Mouse (Mus musculus): ENCODE measurements around the gene Hepacam. TPM values are rescaled to one million over a fixed set of nuclear protein-coding genes. Genes with fewer than 3 reads are reported as not detected.

Gene Hepacam
- total and polyA plus RNA-seq, 3 experiments, result 0.01 to 0.04 TPM; not detected in 1

DNA sequence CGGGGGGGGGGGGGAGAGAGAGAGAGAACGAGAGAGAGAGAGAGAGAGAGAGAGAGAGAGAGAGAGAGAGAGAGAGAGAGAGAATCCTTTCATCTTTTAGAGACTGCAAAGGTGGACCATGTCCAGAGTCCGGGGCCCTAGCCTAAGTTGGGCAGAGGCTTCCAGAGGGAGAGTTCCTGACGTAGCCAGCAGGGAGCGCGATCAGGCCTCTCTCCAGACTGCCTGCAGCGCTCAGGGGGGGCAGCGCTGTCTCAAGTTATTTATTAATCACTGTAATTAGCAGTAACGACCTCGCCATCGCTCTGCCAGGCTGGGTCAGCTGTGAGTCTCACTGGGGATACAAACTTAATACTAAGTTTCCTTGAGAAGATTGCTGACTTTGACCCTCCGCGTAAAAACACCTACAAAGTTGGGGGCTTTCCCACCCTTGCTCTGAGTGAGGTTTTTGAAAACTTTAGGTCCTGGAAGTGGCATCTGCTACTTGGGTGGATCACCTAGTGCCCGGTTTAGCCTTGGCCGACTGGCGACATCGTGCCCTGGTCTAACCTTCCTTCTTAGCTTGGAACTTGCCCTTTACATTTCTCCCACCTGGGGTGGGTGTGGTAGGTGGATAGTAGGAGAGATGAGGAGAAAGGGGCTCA lies 65.0 kb downstream of the Hepacam start:
- Histone ChIP-seq H3K4me3 (ENCODE audit: control insufficient read depth in 1 of 2, insufficient read depth in 1 of 2, low read depth in 2 of 2, low read length in 2 of 2) (no peak overlapping the region), H3K27me3 (ENCODE audit: control insufficient read depth in 1 of 2, insufficient read depth in 2 of 2, low read length in 2 of 2) (peaks cover 0 to 2% of the 10 kb centered on the region in 2 experiments; a peak in 2 of 4 replicates), H3K79me2 (ENCODE audit: control insufficient read depth, insufficient read depth, low read length, poor library complexity) (no peaks in the 10 kb centered on the region), H3K27ac (ENCODE audit: control insufficient read depth, low read depth, low read length) (no peak overlapping the region), H3K4me1 (ENCODE audit: control insufficient read depth in 1 of 2, insufficient read depth in 2 of 2, low read length in 2 of 2) (no peaks in the 10 kb centered on the region), H3K36me3 (ENCODE audit: control insufficient read depth in 1 of 2, insufficient read depth in 2 of 2, low read length in 2 of 2) (no peaks in the 10 kb centered on the region), H3K9ac (ENCODE audit: control insufficient read depth, low read depth, low read length, poor library complexity, severe bottlenecking) (no peak overlapping the region), H3K9me3 (replicated peaks; ENCODE audit: insufficient read depth, low read length) (no peaks in the 10 kb centered on the region)
- DNase-seq (ENCODE audit: low read depth, low spot score), result no peak
- TF ChIP-seq GATA1 (IDR thresholded peaks at IDR 0.05; ENCODE audit: low read depth, low read length), result no peak
- TF ChIP-seq RAD21 (IDR thresholded peaks at IDR 0.05; ENCODE audit: low read depth, low read length), result no peak
- no peak for TF ChIP-seq ELF1 (IDR thresholded peaks at IDR 0.05; ENCODE audit: low read depth, low read length)
- TF ChIP-seq SMC3 (IDR thresholded peaks at IDR 0.05; ENCODE audit: low read depth, low read length), result no peak
- TF ChIP-seq CHD2 (IDR thresholded peaks at IDR 0.05; ENCODE audit: low read length), result no peak
- TF ChIP-seq TAL1 (IDR thresholded peaks at IDR 0.05; ENCODE audit: low read length), result no peak
- no peak for TF ChIP-seq CTCF (IDR thresholded peaks at IDR 0.05 in 2 of 3, conservative IDR thresholded peaks at IDR 0.05 in 1 of 3; ENCODE audit: control insufficient read depth in 1 of 3, insufficient read depth in 1 of 3, low read depth in 2 of 3, low read length in 3 of 3, poor library complexity in 1 of 3, severe bottlenecking in 1 of 3)
- no peak for TF ChIP-seq JUND (IDR thresholded peaks at IDR 0.05; ENCODE audit: low read depth, low read length)
- TF ChIP-seq UBTF (IDR thresholded peaks at IDR 0.05; ENCODE audit: borderline replicate concordance, insufficient read depth, low read depth, low read length), result no peak
- no peak for TF ChIP-seq MAX (IDR thresholded peaks at IDR 0.05; ENCODE audit: low read length)
- no peak for TF ChIP-seq HCFC1 (IDR thresholded peaks at IDR 0.05; ENCODE audit: low read depth, low read length)

DNA sequence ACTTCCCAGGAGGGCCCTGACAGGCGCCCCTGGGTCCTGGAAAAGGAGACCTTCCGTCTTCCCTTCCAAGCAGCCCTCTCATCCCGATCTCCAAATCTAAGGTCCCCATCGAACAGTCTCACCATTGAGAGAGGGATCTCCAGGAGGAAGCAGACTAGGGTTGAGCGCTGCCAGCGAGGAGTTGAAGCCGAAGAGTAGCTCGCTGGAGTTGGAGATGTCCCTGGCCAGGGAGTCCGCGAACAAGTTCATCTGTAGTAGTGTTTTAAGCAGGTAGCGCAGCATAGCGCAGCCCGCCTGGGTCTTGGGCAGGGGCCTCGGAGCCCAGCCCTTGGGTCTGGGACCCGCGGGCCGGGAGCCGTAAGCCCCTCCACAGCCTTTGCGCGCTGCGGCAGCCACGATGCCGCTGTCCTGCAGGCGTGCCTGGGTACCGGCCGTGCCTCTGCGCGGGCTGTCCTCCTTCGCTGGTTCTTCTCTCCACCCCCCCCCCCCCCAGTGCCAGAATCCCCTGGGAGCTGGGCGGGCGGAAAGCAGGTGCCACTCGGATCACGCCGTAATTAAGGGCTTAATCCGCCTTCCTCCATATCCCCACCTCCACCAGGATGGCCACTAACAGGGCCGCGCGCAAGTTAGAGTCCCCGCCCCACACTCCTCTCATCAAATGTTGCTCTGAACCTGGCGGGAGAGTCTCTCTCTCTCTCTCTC lies 65.7 kb downstream of the Hepacam start, which contains the start of gene Robo3:
TSS of gene Robo3 (minus strand) at position 527 of the 702 bp plus-strand sequence.
- Histone ChIP-seq H3K4me1 (ENCODE audit: control insufficient read depth in 1 of 2, insufficient read depth in 2 of 2, low read length in 2 of 2) (no peaks in the 10 kb centered on the region), H3K4me3 (ENCODE audit: control insufficient read depth in 1 of 2, insufficient read depth in 1 of 2, low read depth in 2 of 2, low read length in 2 of 2) (no peak within 1 kb of the TSS), H3K9me3 (replicated peaks; ENCODE audit: insufficient read depth, low read length) (no peaks in the 10 kb centered on the region), H3K27me3 (ENCODE audit: control insufficient read depth in 1 of 2, insufficient read depth in 2 of 2, low read length in 2 of 2) (no peaks in the 10 kb centered on the region; a peak in 1 of 4 replicates), H3K9ac (ENCODE audit: control insufficient read depth, low read depth, low read length, poor library complexity, severe bottlenecking) (no peak within 1 kb of the TSS), H3K36me3 (ENCODE audit: control insufficient read depth in 1 of 2, insufficient read depth in 2 of 2, low read length in 2 of 2) (no peaks in the 10 kb centered on the region), H3K27ac (ENCODE audit: control insufficient read depth, low read depth, low read length) (no peak within 1 kb of the TSS), H3K79me2 (ENCODE audit: control insufficient read depth, insufficient read depth, low read length, poor library complexity) (no peaks in the 10 kb centered on the region)
- TF ChIP-seq E2F4 (IDR thresholded peaks at IDR 0.05; ENCODE audit: borderline replicate concordance, low read depth, low read length) (no peak), USF1 (IDR thresholded peaks at IDR 0.05; ENCODE audit: low read depth, low read length) (no peak), MYC (IDR thresholded peaks at IDR 0.05; ENCODE audit: low read depth, low read length) (no peak), ZC3H11A (IDR thresholded peaks at IDR 0.05; ENCODE audit: low read depth, low read length) (no peak), MYB (IDR thresholded peaks at IDR 0.05; ENCODE audit: low read depth, low read length) (no peak), GATA1 (IDR thresholded peaks at IDR 0.05; ENCODE audit: low read depth, low read length) (no peak), SMC3 (IDR thresholded peaks at IDR 0.05; ENCODE audit: low read depth, low read length) (no peak), GABPA (IDR thresholded peaks at IDR 0.05; ENCODE audit: low read depth, low read length) (no peak), MEF2A (IDR thresholded peaks at IDR 0.05; ENCODE audit: extremely low read depth, insufficient replicate concordance, low read depth, low read length, poor library complexity, severe bottlenecking) (no peak), POLR2AphosphoS2 (IDR thresholded peaks at IDR 0.05; ENCODE audit: low read length) (no peak), ELF1 (IDR thresholded peaks at IDR 0.05; ENCODE audit: low read depth, low read length) (no peak), CHD1 (IDR thresholded peaks at IDR 0.05; ENCODE audit: low read depth, low read length) (no peak), MAFK (IDR thresholded peaks at IDR 0.05; ENCODE audit: borderline replicate concordance, low read depth, low read length) (no peak), USF2 (IDR thresholded peaks at IDR 0.05; ENCODE audit: borderline replicate concordance in 1 of 2, insufficient read depth in 1 of 2, low read depth in 1 of 2, low read length in 2 of 2) (no peak), UBTF (IDR thresholded peaks at IDR 0.05; ENCODE audit: borderline replicate concordance, insufficient read depth, low read depth, low read length) (no peak), MXI1 (IDR thresholded peaks at IDR 0.05; ENCODE audit: low read depth, low read length) (no peak)
- no peak for DNase-seq (ENCODE audit: low read depth, low spot score)
